Mouse (Mus musculus) layer of hippocampus, postnatal 14 days (tissue): ENCODE measurements at regions not wholly inside any gene's neighbourhood (a gene's known extent, or its start where the extent isn't known, plus 50 kb on each side); places are given as distances from the start of the nearest gene placed in this dataset.

Source experiments
- DNase-seq, 2 experiments: peaks; one replicate each; pipeline ENCODE4 v3.0.0; 2021 to 2022; ENCODE audit warnings: low spot score in 2 of 2, mixed read lengths in 1 of 2

GRCm38 (mm10) chr1:35774566-35774965, 293.6 kb upstream of the Hs6st1 start:
- DNase-seq, result no peak

- DNase-seq, result no peak
Observed at GRCm38 (mm10) chr1:35782668-35783067, 285.5 kb upstream of the Hs6st1 start.

GRCm38 (mm10) chr1:35783427-35783826, 284.8 kb upstream of the Hs6st1 start:
- DNase-seq, result no peak

GRCm38 (mm10) chr1:35786241-35786640, 282.0 kb upstream of the Hs6st1 start:
- no peak for DNase-seq

GRCm38 (mm10) chr1:35786668-35787213, 281.5 kb upstream of the Hs6st1 start:
- no peak for DNase-seq

GRCm38 (mm10) chr1:35797064-35797463, 271.1 kb upstream of the Hs6st1 start:
- no peak for DNase-seq

- DNase-seq, result no peak
Observed at GRCm38 (mm10) chr1:35797526-35797925, 270.7 kb upstream of the Hs6st1 start.

- no peak for DNase-seq
Observed at GRCm38 (mm10) chr1:35805546-35805945, 262.7 kb upstream of the Hs6st1 start.

- DNase-seq, result no peak
Observed at GRCm38 (mm10) chr1:35806329-35806728, 261.9 kb upstream of the Hs6st1 start.

GRCm38 (mm10) chr1:35806731-35807130, 261.5 kb upstream of the Hs6st1 start:
- DNase-seq, result peak in 1 of 2 experiments; percentile 26

- DNase-seq, result no peak
Observed at GRCm38 (mm10) chr1:35808894-35809293, 259.3 kb upstream of the Hs6st1 start.

GRCm38 (mm10) chr1:35809341-35809740, 258.9 kb upstream of the Hs6st1 start:
- no peak for DNase-seq

- no peak for DNase-seq
Observed at GRCm38 (mm10) chr1:35810571-35811342, 257.4 kb upstream of the Hs6st1 start.

- DNase-seq, result no peak
Observed at GRCm38 (mm10) chr1:35811380-35811779, 256.8 kb upstream of the Hs6st1 start.

- DNase-seq, result no peak
Observed at GRCm38 (mm10) chr1:35811795-35812194, 256.4 kb upstream of the Hs6st1 start.

- no peak for DNase-seq
Observed at GRCm38 (mm10) chr1:35813625-35814024, 254.6 kb upstream of the Hs6st1 start.

- DNase-seq, result no peak
Observed at GRCm38 (mm10) chr1:35814207-35814606, 254.0 kb upstream of the Hs6st1 start.

GRCm38 (mm10) chr1:35814751-35815150, 253.4 kb upstream of the Hs6st1 start:
- no peak for DNase-seq

GRCm38 (mm10) chr1:35821791-35822190, 246.4 kb upstream of the Hs6st1 start:
- DNase-seq, result no peak

GRCm38 (mm10) chr1:35822376-35823202, 245.6 kb upstream of the Hs6st1 start:
- DNase-seq, result no peak

GRCm38 (mm10) chr1:35823496-35823895, 244.7 kb upstream of the Hs6st1 start:
- DNase-seq, result no peak
